Mouse (Mus musculus): ENCODE results near the gene Serpinb11. TPM values are rescaled to one million over a fixed set of nuclear protein-coding genes. Genes with fewer than 3 reads are reported as not detected.

The Serpinb11 gene
- not detected in 2 replicates for polyA plus RNA-seq (2016; fragmentation: Nextera tagmentation; extraction: Ambion mirVana)

GRCm38 (mm10) chr1:107360898-107361297, at the start of gene Serpinb11:
Gene Serpinb11 (plus strand): TSS chr1:107361198.
- H3K27me3 ChIP-seq (ENCODE audit: low read depth, poor library complexity, severe bottlenecking): no peaks in the 10 kb centered on the region
- H3K4me3 ChIP-seq: no peak within 1 kb of the TSS
- no peak within 1 kb of the TSS for H3K27ac ChIP-seq
- no peaks in the 10 kb centered on the region for H3K4me1 ChIP-seq
- no peaks in the 10 kb centered on the region for H3K9me3 ChIP-seq (replicated peaks)
- 74% methylated on average over 1 of the region's 1 CpGs for WGBS
- DNase-seq (ENCODE audit: low spot score): no peak
- no peaks in the 10 kb centered on the region for H3K36me3 ChIP-seq

GRCm38 (mm10) chr1:107345979-107346378, 15.0 kb upstream of the Serpinb11 start:
- Histone ChIP-seq H3K27me3 (ENCODE audit: low read depth, poor library complexity, severe bottlenecking) (no peaks in the 10 kb centered on the region), H3K4me1 (no peaks in the 10 kb centered on the region), H3K27ac (no peak overlapping the region), H3K36me3 (no peaks in the 10 kb centered on the region), H3K4me3 (no peak overlapping the region), H3K9me3 (replicated peaks) (no peaks in the 10 kb centered on the region)
- no peak for DNase-seq (ENCODE audit: low spot score)

- WGBS: 87% methylated on average over 2 of the region's 2 CpGs
- no peaks in the 10 kb centered on the region for H3K9me3 ChIP-seq (replicated peaks)
- no peak for DNase-seq (ENCODE audit: low spot score)
- no peaks in the 10 kb centered on the region for H3K4me1 ChIP-seq
- no peaks in the 10 kb centered on the region for H3K36me3 ChIP-seq
- H3K27me3 ChIP-seq (ENCODE audit: low read depth, poor library complexity, severe bottlenecking): no peaks in the 10 kb centered on the region
- H3K27ac ChIP-seq: no peak overlapping the region
- H3K4me3 ChIP-seq: no peak overlapping the region
Observed at GRCm38 (mm10) chr1:107346788-107347187, 14.2 kb upstream of the Serpinb11 start.

GRCm38 (mm10) chr1:107350392-107350791, 10.6 kb upstream of the Serpinb11 start:
- no peak for DNase-seq (ENCODE audit: low spot score)
- no peaks in the 10 kb centered on the region for H3K36me3 ChIP-seq
- no peak overlapping the region for H3K4me3 ChIP-seq
- H3K9me3 ChIP-seq (replicated peaks): no peaks in the 10 kb centered on the region
- H3K4me1 ChIP-seq: no peaks in the 10 kb centered on the region
- H3K27ac ChIP-seq: no peak overlapping the region
- no peaks in the 10 kb centered on the region for H3K27me3 ChIP-seq (ENCODE audit: low read depth, poor library complexity, severe bottlenecking)
- WGBS: 60% methylated on average over 3 of the region's 3 CpGs

GRCm38 (mm10) chr1:107351115-107351514, 9.9 kb upstream of the Serpinb11 start:
- DNase-seq (ENCODE audit: low spot score): no peak
- WGBS: 71% methylated on average over 2 of the region's 2 CpGs

GRCm38 (mm10) chr1:107353046-107353445, 8.0 kb upstream of the Serpinb11 start:
- no peak for DNase-seq (ENCODE audit: low spot score)
- H3K27ac ChIP-seq: no peak overlapping the region

More at GRCm38 (mm10) chr1:107351115-107351514, 9.9 kb upstream of the Serpinb11 start:
- Histone ChIP-seq H3K27ac (no peak overlapping the region), H3K4me3 (no peak overlapping the region), H3K4me1 (no peaks in the 10 kb centered on the region), H3K36me3 (no peaks in the 10 kb centered on the region), H3K9me3 (replicated peaks) (no peaks in the 10 kb centered on the region), H3K27me3 (ENCODE audit: low read depth, poor library complexity, severe bottlenecking) (no peaks in the 10 kb centered on the region)

GRCm38 (mm10) chr1:107365973-107366372, 5.0 kb downstream of the Serpinb11 start:
- DNase-seq (ENCODE audit: low spot score): no peak
- 62% methylated on average over 7 of the region's 7 CpGs for WGBS
- Histone ChIP-seq H3K4me1 (no peaks in the 10 kb centered on the region), H3K9me3 (replicated peaks) (no peaks in the 10 kb centered on the region), H3K27ac (no peak overlapping the region), H3K36me3 (no peaks in the 10 kb centered on the region), H3K27me3 (ENCODE audit: low read depth, poor library complexity, severe bottlenecking) (no peaks in the 10 kb centered on the region), H3K4me3 (no peak overlapping the region)

More at GRCm38 (mm10) chr1:107353046-107353445, 8.0 kb upstream of the Serpinb11 start:
- Histone ChIP-seq H3K36me3 (no peaks in the 10 kb centered on the region), H3K4me3 (no peak overlapping the region), H3K27me3 (ENCODE audit: low read depth, poor library complexity, severe bottlenecking) (no peaks in the 10 kb centered on the region), H3K4me1 (no peaks in the 10 kb centered on the region), H3K9me3 (replicated peaks) (no peaks in the 10 kb centered on the region)
- WGBS: 49% methylated on average over 3 of the region's 3 CpGs

- Histone ChIP-seq H3K27me3 (ENCODE audit: low read depth, poor library complexity, severe bottlenecking) (no peaks in the 10 kb centered on the region), H3K27ac (no peak overlapping the region), H3K4me3 (no peak overlapping the region), H3K9me3 (replicated peaks) (no peaks in the 10 kb centered on the region), H3K36me3 (no peaks in the 10 kb centered on the region), H3K4me1 (no peaks in the 10 kb centered on the region)
- DNase-seq (ENCODE audit: low spot score): no peak
- 84% methylated on average over 2 of the region's 2 CpGs for WGBS
Observed at GRCm38 (mm10) chr1:107368944-107369343, 7.9 kb downstream of the Serpinb11 start.

GRCm38 (mm10) chr1:107376952-107377351, 16.0 kb downstream of the Serpinb11 start:
- H3K36me3 ChIP-seq: no peaks in the 10 kb centered on the region
- H3K27ac ChIP-seq: no peak overlapping the region

GRCm38 (mm10) chr1:107378368-107378767, 17.4 kb downstream of the Serpinb11 start:
- Histone ChIP-seq H3K36me3 (no peaks in the 10 kb centered on the region), H3K9me3 (replicated peaks) (no peaks in the 10 kb centered on the region), H3K4me3 (no peak overlapping the region), H3K27ac (no peak overlapping the region), H3K27me3 (ENCODE audit: low read depth, poor library complexity, severe bottlenecking) (no peaks in the 10 kb centered on the region), H3K4me1 (no peaks in the 10 kb centered on the region)
- no peak for DNase-seq (ENCODE audit: low spot score)

More at GRCm38 (mm10) chr1:107376952-107377351, 16.0 kb downstream of the Serpinb11 start:
- Histone ChIP-seq H3K4me3 (no peak overlapping the region), H3K9me3 (replicated peaks) (no peaks in the 10 kb centered on the region), H3K27me3 (ENCODE audit: low read depth, poor library complexity, severe bottlenecking) (no peaks in the 10 kb centered on the region), H3K4me1 (no peaks in the 10 kb centered on the region)
- WGBS: 83% methylated on average over 4 of the region's 4 CpGs
- DNase-seq (ENCODE audit: low spot score): no peak

GRCm38 (mm10) chr1:107381491-107381890, 20.5 kb downstream of the Serpinb11 start:
- no peaks in the 10 kb centered on the region for H3K27me3 ChIP-seq (ENCODE audit: low read depth, poor library complexity, severe bottlenecking)
- H3K4me1 ChIP-seq: no peaks in the 10 kb centered on the region
- H3K9me3 ChIP-seq (replicated peaks): no peaks in the 10 kb centered on the region
- no peak for DNase-seq (ENCODE audit: low spot score)
- no peak overlapping the region for H3K27ac ChIP-seq
- H3K36me3 ChIP-seq: no peaks in the 10 kb centered on the region
- no peak overlapping the region for H3K4me3 ChIP-seq

- no peaks in the 10 kb centered on the region for H3K9me3 ChIP-seq (replicated peaks)
- DNase-seq (ENCODE audit: low spot score): no peak
- 92% methylated on average over 1 of the region's 1 CpGs for WGBS
- H3K4me1 ChIP-seq: no peaks in the 10 kb centered on the region
- no peak overlapping the region for H3K27ac ChIP-seq
- H3K27me3 ChIP-seq (ENCODE audit: low read depth, poor library complexity, severe bottlenecking): no peaks in the 10 kb centered on the region
- H3K36me3 ChIP-seq: no peaks in the 10 kb centered on the region
- no peak overlapping the region for H3K4me3 ChIP-seq
Observed at GRCm38 (mm10) chr1:107382404-107382803, 21.4 kb downstream of the Serpinb11 start.

- 94% methylated on average over 9 of the region's 9 CpGs for WGBS
- Histone ChIP-seq H3K4me1 (no peaks in the 10 kb centered on the region), H3K9me3 (replicated peaks) (no peaks in the 10 kb centered on the region), H3K4me3 (no peak overlapping the region), H3K27ac (no peak overlapping the region), H3K27me3 (ENCODE audit: low read depth, poor library complexity, severe bottlenecking) (no peaks in the 10 kb centered on the region), H3K36me3 (no peaks in the 10 kb centered on the region)
- no peak for DNase-seq (ENCODE audit: low spot score)
Observed at GRCm38 (mm10) chr1:107384532-107384931, 23.5 kb downstream of the Serpinb11 start.

- WGBS: 88% methylated on average over 2 of the region's 2 CpGs
Observed at GRCm38 (mm10) chr1:107389753-107390152, 28.8 kb downstream of the Serpinb11 start.

More at GRCm38 (mm10) chr1:107389753-107390152, 28.8 kb downstream of the Serpinb11 start:
- Histone ChIP-seq H3K36me3 (no peaks in the 10 kb centered on the region), H3K4me1 (no peaks in the 10 kb centered on the region), H3K9me3 (replicated peaks) (no peaks in the 10 kb centered on the region), H3K27ac (no peak overlapping the region), H3K27me3 (ENCODE audit: low read depth, poor library complexity, severe bottlenecking) (no peaks in the 10 kb centered on the region), H3K4me3 (no peak overlapping the region)
- no peak for DNase-seq (ENCODE audit: low spot score)

All from limb, embryonic 10.5 days (tissue).